Mouse (Mus musculus) 3134 (cell line): ENCODE data around the gene Cmc1.

Source experiments
- DNase-seq: peaks from one replicate; pipeline ENCODE4 v3.0.0-alpha.2; 2011; ENCODE audit warnings: low spot score; ENCODE audit not compliant: insufficient read length; ENCODE audit errors: extremely low read depth

Gene Cmc1

GRCm38 (mm10) chr9:118149407-118150402 lies at the start of gene Cmc1:
Gene Cmc1, minus strand, starts transcription at chr9:118150177.
- DNase-seq: peak; percentile 99

- no peak for DNase-seq
These were observed 48.6 kb upstream of the Cmc1 start for GRCm38 (mm10) chr9:118198557-118198956.

DNA sequence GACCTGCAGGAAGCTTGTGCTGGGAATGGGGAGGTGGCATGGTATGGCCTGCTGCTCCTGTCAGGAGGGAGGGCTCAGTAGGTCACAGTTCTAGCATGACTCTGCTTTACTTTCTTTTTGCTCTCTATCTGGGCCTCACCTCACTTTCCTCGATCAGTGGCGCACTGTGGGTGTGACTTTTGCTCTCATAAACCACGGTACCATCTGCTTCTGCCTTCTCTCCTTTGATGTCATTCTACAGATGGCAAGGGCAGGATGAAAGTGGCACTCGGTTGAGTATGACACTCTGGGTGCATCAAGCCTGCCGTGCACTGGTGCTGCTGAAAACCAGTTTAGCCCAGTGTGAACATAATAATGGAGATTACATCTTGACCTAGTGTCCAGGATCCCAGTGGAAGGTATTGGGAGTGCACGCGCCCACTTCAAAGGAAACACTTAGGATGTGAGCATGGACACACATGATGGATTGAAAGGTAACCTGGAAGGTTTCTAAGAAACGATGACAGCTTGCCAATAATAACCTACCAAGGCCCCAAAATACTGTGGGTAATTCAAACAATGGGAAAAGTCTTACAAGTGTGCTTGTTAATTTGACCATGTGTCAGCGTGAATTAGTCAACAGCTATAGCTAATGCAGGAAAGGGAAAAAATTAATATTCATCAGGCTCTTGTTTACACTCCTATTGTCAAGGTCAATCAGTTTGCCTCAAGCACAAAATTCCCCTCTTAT lies 46.8 kb upstream of the Cmc1 start:
- no peak for DNase-seq

GRCm38 (mm10) chr9:118193263-118193662 lies 43.3 kb upstream of the Cmc1 start:
- DNase-seq: no peak

DNA sequence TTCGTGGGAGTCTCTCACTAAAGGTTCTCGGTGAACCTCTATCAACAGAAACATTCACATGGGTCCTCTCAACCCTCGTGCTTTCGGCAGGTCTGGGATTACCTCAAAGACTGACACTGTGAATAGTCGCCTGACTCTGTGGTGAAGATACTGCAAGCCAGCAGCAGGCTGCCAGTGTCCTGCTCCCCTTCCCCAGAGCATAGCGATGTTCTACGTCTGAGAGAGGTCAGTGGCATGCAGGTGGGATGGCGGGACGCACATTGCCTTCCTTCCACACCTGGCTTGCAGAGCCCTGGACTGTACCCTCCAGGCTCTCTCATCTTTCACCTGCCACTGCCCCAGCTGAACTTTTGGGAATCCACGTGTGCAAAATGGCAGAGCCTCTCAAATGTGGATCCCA lies 41.3 kb upstream of the Cmc1 start:
- DNase-seq: no peak

DNA sequence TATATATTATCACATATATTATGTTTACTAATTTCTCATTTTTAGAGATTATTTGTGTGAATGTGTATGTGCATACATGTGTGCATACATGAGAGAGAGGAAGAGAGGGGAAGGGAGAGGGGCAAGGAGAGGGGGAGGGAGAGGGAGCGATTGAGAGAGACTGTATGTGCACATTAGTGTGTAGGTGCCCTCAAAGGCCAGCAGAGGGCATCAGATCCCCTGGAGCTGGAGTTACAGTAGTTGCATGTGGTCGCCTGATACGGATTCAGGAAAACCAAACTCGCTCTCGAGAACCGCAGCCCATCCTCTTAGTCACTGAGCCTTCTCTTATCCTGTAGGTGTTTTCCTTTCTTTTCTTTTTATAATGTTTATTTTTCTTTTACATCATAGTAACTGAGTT lies 38.4 kb upstream of the Cmc1 start:
- DNase-seq: no peak

DNA sequence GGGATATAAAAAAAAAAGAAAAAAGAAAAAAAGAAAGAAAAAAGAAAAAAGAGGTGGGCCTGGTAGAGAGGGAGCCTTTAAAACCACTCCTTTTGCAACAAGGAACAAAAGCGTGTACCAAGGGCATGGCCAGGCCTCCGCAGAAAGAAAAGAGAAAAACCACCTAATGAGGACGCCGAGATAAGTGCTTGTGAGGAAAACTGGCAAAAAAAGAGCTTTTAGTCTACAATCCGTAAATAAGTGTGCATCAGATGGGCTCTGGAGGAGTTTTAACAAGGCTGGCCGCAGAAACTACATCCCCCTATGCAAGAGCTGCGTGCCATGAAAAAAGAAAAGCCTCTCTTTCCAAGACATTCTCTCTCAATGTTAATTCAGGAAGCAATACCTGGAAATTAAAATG lies 37.4 kb upstream of the Cmc1 start:
- no peak for DNase-seq

DNA sequence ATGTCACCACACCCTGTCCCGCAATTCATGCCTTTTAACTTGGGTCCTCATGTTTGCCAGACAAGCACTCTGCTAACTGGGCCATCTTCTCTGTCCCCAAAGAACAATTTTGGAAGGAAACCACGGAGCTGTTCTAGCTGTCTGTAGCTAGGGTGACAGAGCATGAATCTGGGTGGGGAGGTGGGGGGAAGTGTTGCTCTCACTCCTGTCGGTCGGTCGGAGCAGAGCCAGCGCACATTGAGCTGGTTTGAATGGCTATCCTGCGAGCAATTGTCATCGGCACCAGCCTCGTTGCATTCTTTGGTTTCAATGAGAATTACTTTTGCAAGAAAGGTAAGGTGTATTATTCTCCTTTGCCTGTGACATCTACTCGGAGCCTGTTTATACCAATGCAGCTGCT lies 36.8 kb upstream of the Cmc1 start:
- DNase-seq: no peak

DNA sequence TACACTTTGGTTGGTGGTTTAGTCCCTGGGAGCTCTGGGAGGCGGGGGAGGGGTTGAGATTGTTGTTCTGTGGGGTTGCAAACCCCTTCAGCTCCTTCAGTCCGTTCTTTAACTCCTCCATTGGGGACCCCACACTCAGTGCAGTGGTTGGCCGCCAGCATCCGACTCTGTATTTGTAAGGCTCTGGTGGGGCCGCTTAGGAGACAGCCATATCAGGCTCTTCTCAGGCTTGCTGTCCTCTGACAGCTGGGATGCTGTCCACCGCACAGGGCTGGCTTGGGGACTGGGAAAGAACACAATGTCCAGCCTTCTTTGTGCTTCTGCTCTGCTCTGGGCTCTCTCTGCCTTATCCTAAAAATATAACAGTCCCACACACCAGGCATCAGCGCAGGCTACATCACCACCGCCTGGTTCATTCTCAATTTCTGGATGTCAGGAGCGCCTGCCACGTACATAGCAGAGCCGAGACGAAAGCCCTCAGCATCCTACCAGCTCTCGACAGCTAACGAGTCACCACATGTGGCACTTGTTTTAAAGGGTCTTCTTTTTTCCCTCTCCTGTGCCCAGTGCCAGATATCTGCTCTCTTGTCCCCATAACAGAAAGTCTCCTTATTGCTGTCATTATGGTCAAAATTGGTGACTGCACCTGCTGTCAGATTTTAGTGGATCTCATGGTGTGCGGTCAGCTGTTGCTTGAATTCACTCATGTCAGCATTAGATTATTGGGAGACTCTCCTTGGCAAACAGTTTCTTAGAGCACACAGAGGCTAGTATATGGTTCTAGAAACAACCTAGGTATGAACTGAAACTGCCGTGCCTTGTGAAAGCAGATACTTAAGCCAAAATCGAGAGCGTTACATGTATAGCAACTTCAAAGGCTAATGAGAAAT lies 29.4 kb upstream of the Cmc1 start:
- no peak for DNase-seq

- no peak for DNase-seq
These were observed 26.7 kb upstream of the Cmc1 start for GRCm38 (mm10) chr9:118176687-118177086.

DNA sequence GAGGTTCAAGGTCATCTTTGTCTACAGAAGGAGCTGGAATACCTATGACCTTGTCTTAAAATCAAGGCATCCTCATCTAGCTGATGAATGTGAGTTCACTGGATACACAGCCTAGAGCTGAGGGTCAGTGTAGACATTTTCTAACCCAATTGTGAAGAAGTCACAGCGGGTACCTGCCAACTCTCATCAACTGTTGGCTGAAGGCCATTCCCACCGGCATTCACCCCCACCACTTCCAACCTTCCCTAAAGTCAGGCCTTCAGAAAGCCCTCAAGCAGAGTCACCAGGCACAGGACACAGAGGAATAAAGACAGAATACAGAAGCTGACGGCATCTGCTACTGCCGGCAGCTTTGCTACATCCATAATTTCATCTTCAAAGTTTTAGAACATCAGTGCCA lies 25.4 kb upstream of the Cmc1 start:
- no peak for DNase-seq

GRCm38 (mm10) chr9:118173086-118173485 lies 23.1 kb upstream of the Cmc1 start:
- DNase-seq: no peak

GRCm38 (mm10) chr9:118168544-118168943 lies 18.6 kb upstream of the Cmc1 start:
- no peak for DNase-seq

GRCm38 (mm10) chr9:118167606-118168005 lies 17.6 kb upstream of the Cmc1 start:
- no peak for DNase-seq

DNA sequence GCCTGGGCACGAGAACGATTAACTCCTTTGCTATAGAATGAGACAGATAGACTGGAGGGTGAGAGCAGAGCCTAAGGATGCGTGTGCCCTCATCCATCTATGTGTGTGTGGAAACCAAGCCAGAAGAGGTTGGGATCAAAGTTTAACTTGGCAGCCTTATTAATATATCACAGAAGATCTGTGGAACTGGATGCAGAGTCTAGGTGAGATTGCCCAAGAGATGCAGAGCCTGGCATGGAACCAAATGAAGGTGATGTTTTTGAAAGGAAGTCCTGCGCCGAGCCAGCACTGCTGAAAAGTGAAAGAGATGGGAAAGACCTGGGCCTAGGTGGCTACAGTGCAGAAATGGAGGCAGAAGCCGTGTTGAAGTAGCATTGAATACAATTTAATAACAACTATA lies 11.6 kb upstream of the Cmc1 start:
- no peak for DNase-seq

GRCm38 (mm10) chr9:118159936-118160335 lies 10.0 kb upstream of the Cmc1 start:
- DNase-seq: no peak

DNA sequence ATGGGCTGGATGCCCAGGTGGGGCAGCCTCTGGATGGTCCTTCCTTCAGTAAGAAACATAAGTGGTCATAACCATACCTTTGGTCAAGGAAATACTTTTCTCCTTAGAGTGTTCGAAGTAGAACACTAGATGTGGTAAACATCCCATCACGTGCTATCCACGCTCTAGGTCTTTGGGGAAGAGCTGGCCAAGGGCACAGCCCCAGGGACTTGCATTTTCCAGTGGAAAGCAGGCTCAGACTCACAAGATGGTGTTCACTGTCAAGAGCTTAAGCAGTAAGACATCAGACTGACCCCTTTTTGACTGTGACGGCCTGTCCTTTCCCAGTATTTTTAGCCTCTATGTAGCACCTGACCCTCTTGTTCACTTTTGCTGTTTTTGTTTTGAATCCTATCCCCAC lies 8.2 kb upstream of the Cmc1 start:
- no peak for DNase-seq

GRCm38 (mm10) chr9:118157234-118157633 lies 7.3 kb upstream of the Cmc1 start:
- DNase-seq: no peak

DNA sequence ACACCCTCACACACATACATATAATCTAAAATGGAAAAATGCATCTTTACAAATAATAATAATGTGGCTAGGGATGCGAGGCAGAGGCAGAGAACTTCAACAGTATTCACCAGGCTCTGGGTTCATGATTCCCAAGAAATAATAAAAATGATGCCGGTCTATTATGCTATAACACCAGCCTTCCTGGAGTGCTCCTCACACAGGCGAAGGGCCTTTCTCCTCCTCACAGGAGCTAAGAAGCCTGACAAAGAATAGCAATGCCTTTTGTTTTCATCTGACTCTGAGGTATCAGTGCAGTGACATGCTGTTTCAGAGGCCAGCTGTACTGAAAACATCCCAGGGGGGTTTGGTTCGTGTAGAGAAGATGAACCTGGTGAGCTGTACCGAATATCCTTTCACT lies 4.7 kb upstream of the Cmc1 start:
- no peak for DNase-seq

- DNase-seq: no peak
These were observed 1.2 kb upstream of the Cmc1 start for GRCm38 (mm10) chr9:118151221-118151507.
